Mouse (Mus musculus): Measurements from ENCODE around the gene Vgll2.

DNA sequence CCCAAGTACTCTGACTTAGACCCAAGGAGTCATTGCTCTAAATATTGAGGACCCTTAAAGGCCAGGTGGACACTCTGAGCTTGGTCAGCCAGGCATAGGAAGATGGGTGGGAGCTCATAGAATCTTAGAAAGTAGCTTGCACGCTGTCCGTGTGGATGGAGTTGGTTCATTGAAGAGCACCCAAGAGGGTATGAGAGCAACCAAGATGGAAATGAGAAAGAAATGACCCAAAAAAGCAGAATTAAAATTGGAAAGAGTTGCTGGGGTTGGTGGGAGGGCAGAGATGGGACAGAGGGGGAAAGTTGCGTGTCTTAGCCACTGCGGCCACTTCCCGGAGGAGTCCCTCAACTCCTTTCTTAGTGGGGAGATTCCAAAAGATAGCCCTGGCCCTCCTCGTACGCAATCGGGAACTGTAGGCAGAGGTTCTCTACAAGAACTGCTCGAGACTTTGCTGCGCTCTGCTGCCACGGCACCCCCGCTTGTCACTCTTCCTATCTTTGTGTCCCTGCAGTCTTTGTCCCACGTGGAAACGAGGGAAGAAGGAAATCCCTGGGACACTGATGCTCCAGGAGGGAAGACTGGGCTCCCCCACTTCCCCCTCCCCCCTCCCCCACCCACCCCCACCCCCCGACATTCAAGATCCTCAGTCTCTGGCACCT, 437 bp upstream of the Vgll2 start:
- TF ChIP-seq GATA1 (IDR thresholded peaks at IDR 0.05; ENCODE audit: borderline replicate concordance, low read length) = no peak
- no peak for TF ChIP-seq FLI1 (IDR thresholded peaks at IDR 0.05; ENCODE audit: low read length)

All from megakaryocyte, embryonic 14.5 days (primary cell).